Mouse (Mus musculus): ENCODE measurements at regions not wholly inside any gene's neighbourhood (a gene's known extent, or its start where the extent isn't known, plus 50 kb on each side); places are given as distances from the start of the nearest gene placed in this dataset.

GRCm38 (mm10) chr3:83707278-83707677 is 58.8 kb upstream of the Sfrp2 start:
- TF ChIP-seq CTCF (IDR thresholded peaks at IDR 0.05; ENCODE audit: low read depth, low read length) (no peak), POLR2A (IDR thresholded peaks at IDR 0.05; ENCODE audit: extremely low read depth, insufficient read depth, low read length) (no peak)
